Mouse (Mus musculus): Measurements from ENCODE around the gene Prkn.

- no peak for TF ChIP-seq CTCF (IDR thresholded peaks at IDR 0.05; ENCODE audit: borderline replicate concordance, insufficient read depth, low read length)
- TF ChIP-seq POLR2A (IDR thresholded peaks at IDR 0.05; ENCODE audit: low read depth, low read length), result no peak
Measured at GRCm38 (mm10) chr17:11087823-11088222, 247.6 kb downstream of the Prkn start.
